Mouse (Mus musculus) bone marrow, adult 2 months (tissue): Measurements from ENCODE around the gene Csnka2ip.

Experiments
- CTCF ChIP-seq: fragments of 200-500 bp; IDR thresholded peaks from 2 replicates; pipeline ENCODE4 v1.5.1; 2011; ENCODE audit warnings: low read length, control low read depth; ENCODE audit not compliant: control insufficient read depth, insufficient read depth
- POLR2A ChIP-seq: fragments of 200-500 bp; IDR thresholded peaks from 2 replicates; pipeline ENCODE4 v1.6.1; 2011; ENCODE audit warnings: low read depth, mild to moderate bottlenecking, control low read depth, low read length, borderline replicate concordance; ENCODE audit not compliant: control insufficient read depth

DNA sequence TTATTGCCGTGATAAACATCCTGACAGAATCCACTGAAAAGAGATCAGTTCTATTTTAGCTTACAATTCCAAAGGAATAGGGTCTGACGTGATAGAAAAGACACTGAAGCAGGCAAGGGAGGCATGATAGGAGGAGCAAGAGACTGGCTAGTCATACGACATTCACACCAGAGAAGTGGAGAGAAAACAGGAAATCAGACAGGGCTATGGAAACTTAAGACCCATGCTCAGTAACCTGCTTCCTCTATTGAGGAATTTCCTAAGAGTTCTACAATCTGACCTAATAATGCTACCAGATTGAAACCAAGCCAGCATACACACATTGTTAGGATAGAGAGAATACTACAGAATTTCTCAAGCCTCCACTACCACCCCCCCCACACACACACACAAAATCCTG is 12.4 kb upstream of the Csnka2ip start:
- TF ChIP-seq CTCF (no peak), POLR2A (no peak)
